Mouse (Mus musculus) layer of hippocampus, adult 2 months (tissue): ENCODE measurements around the gene Vwce. TPM values are rescaled to one million over a fixed set of nuclear protein-coding genes. Genes with fewer than 3 reads are reported as not detected.

Source experiments
- DNase-seq, 2 experiments: peaks; one replicate each; pipeline ENCODE4 v3.0.0; 2022; ENCODE audit warnings: low spot score in 2 of 2
- H3K27ac ChIP-seq: fragments of 200-600 bp; 2 replicates; pipeline ENCODE4 v1.8.1; 2022
- H3K4me3 ChIP-seq: fragments of 200-600 bp; 2 replicates; pipeline ENCODE4 v1.8.1; 2022; ENCODE audit warnings: mild to moderate bottlenecking
- CTCF ChIP-seq: fragments of 200-600 bp; conservative IDR thresholded peaks from 2 replicates; pipeline ENCODE4 v1.8.1; 2022; ENCODE audit warnings: antibody characterized with exemption, mild to moderate bottlenecking, moderate library complexity
- long read RNA-seq, 2 experiments: library from polyadenylated mRNA; stranded (forward); transcript quantifications; one replicate each; pipeline ENCODE4 v2.0.0; 2021; ENCODE audit warnings: borderline mapping rate in 2 of 2
- total RNA-seq, 2 experiments: library from RNA; stranded (reverse); gene quantifications; 2 replicates each; pipeline ENCODE4 v1.2.3; 2021

Gene Vwce
- total RNA-seq: under 1 TPM; 0.39 to 0.72 TPM
- long read RNA-seq, experiment 1: 0 reads
- long read RNA-seq, experiment 2: 0 reads

GRCm38 (mm10) chr19:10634106-10634871 is at the start of gene Vwce:
Gene Vwce (plus strand): TSS chr19:10634213.
- TF ChIP-seq CTCF: peak; percentile 64
- Histone ChIP-seq H3K27ac (peak within 1 kb of the TSS; percentile 82), H3K4me3 (peak within 1 kb of the TSS; percentile 63)
- DNase-seq: peak; percentile 14 to 23

- TF ChIP-seq CTCF: no peak
- Histone ChIP-seq H3K27ac (no peak overlapping the region), H3K4me3 (no peak overlapping the region)
- DNase-seq: no peak
These were observed 48.9 kb upstream of the Vwce start for GRCm38 (mm10) chr19:10585112-10585511.

GRCm38 (mm10) chr19:10587231-10587630 is 46.8 kb upstream of the Vwce start:
- no peak overlapping the region for H3K27ac ChIP-seq
- no peak for TF ChIP-seq CTCF
- DNase-seq: no peak
- no peak overlapping the region for H3K4me3 ChIP-seq

GRCm38 (mm10) chr19:10589127-10589857 is 44.7 kb upstream of the Vwce start:
- no peak for TF ChIP-seq CTCF
- Histone ChIP-seq H3K27ac (no peak overlapping the region), H3K4me3 (no peak overlapping the region)
- DNase-seq: no peak

- no peak for DNase-seq
- no peak for TF ChIP-seq CTCF
- H3K4me3 ChIP-seq: no peak overlapping the region
- H3K27ac ChIP-seq: no peak overlapping the region
These were observed 43.7 kb upstream of the Vwce start for GRCm38 (mm10) chr19:10590301-10590700.

GRCm38 (mm10) chr19:10591659-10592377 is 42.2 kb upstream of the Vwce start:
- no peak overlapping the region for H3K27ac ChIP-seq
- no peak overlapping the region for H3K4me3 ChIP-seq
- no peak for TF ChIP-seq CTCF
- no peak for DNase-seq

GRCm38 (mm10) chr19:10598188-10598587 is 35.8 kb upstream of the Vwce start:
- peak; percentile 58 for TF ChIP-seq CTCF
- H3K27ac ChIP-seq: no peak overlapping the region
- no peak overlapping the region for H3K4me3 ChIP-seq
- DNase-seq: no peak

- no peak for TF ChIP-seq CTCF
These were observed 34.4 kb upstream of the Vwce start for GRCm38 (mm10) chr19:10599648-10600047.

GRCm38 (mm10) chr19:10602247-10602769 is 31.7 kb upstream of the Vwce start:
- no peak for DNase-seq
- H3K27ac ChIP-seq: peak overlapping the region; percentile 85
- H3K4me3 ChIP-seq: peak overlapping the region; percentile 46
- TF ChIP-seq CTCF: no peak

More at GRCm38 (mm10) chr19:10599648-10600047, 34.4 kb upstream of the Vwce start:
- no peak for DNase-seq
- Histone ChIP-seq H3K4me3 (no peak overlapping the region), H3K27ac (no peak overlapping the region)

GRCm38 (mm10) chr19:10602787-10603186 is 31.2 kb upstream of the Vwce start:
- peak; percentile 86 to 87 for DNase-seq
- peak overlapping the region; percentile 85 for H3K27ac ChIP-seq
- TF ChIP-seq CTCF: peak; percentile 97
- H3K4me3 ChIP-seq: peak overlapping the region; percentile 46

- DNase-seq: peak in 1 of 2 experiments; percentile 14
These were observed 30.1 kb upstream of the Vwce start for GRCm38 (mm10) chr19:10603660-10604523.

GRCm38 (mm10) chr19:10604534-10604933 is 29.5 kb upstream of the Vwce start:
- DNase-seq: no peak
- no peak for TF ChIP-seq CTCF
- Histone ChIP-seq H3K27ac (peak overlapping the region; percentile 98), H3K4me3 (peak overlapping the region; percentile 96)

More at GRCm38 (mm10) chr19:10603660-10604523, 30.1 kb upstream of the Vwce start:
- H3K27ac ChIP-seq: peak overlapping the region; percentile 98
- TF ChIP-seq CTCF: no peak
- H3K4me3 ChIP-seq: no peak overlapping the region
